Mouse (Mus musculus): ENCODE measurements around the gene Ccdc93. TPM values are rescaled to one million over a fixed set of nuclear protein-coding genes. Genes with fewer than 3 reads are reported as not detected.

The Ccdc93 gene
- polyA plus RNA-seq, 1 experiment from 2014 or later: 11.4 TPM

DNA sequence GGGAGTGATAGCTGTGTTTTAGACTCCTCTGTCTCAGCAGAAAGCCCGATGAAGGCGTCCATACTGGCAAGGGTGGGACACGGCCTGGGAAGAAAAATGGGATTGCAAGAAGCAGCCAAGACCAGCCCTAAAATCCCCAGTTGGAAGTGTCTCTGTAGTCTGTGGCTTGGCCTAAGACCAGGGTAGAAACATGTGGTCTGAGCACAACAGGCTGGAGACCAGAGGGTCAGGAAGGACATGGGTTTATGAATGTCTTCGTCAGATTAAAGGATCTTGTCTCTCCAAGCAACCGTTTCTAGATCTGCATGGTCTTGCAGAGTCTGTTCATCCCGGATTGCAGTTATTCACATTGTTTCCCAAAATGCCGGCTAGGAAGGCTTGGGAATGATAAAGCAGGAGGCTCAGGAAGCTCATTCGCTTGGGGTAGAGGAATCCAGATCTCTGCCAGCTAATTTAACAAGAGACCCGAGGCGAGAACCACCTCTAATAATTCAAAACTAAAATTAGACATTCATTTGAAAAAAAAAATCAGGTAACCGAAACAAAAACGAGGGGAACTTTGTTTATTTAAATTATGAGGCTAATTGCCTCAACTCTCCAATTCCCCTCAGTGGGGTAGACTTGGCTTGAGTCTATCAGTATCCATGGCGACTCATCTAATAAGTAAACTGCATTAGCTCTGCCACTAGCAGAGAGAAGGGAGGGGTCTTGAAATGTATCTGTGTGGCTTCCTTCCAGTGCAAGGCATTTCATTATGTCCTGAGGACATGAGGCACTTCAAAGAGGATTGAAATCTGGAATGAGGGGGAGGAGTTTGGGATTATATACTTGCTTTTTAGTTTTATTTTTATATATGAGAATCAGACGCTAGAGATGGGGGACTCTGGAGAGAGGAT lies 31.6 kb upstream of the Ccdc93 start:
- Histone ChIP-seq H3K9me3 (no peaks in the 10 kb centered on the region), H3K27me3 (no peaks in the 10 kb centered on the region), H3K36me3 (no peaks in the 10 kb centered on the region), H3K27ac (0 out of 2 replicates have a peak overlapping the region, but pooled peaks have one; percentile 9), H3K9ac (replicated peaks) (no peak overlapping the region), H3K4me2 (replicated peaks) (no peak overlapping the region), H3K4me1 (replicated peaks) (peaks cover 22% of the 10 kb centered on the region), H3K4me3 (replicated peaks) (no peak overlapping the region)
- peak; percentile 77 for ATAC-seq
- WGBS: 65% methylated on average over 14 of the region's 14 CpGs

DNA sequence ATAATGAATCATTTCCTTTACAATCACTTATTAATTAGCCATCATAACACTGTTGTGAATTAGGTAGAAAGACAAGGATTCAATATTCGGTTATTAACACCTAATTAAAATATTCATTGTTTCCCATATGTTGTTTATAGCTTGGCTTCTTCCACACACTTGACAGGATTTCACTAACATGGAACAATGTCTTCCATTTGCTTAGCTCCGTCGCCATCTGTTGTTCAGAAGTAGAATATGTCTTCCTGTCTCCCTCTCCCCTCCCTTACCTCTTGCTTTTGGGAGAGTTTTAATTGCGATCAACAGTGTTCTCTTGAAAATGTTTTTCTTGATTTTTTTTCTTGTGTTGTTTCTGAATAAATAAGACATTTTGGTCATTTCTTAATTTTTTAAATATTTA lies 30.6 kb upstream of the Ccdc93 start:
- peaks cover 16% of the 10 kb centered on the region for H3K4me1 ChIP-seq (replicated peaks)
- no peak overlapping the region for H3K4me3 ChIP-seq (replicated peaks)
- no peak overlapping the region for H3K4me2 ChIP-seq (replicated peaks)
- H3K27ac ChIP-seq: no peak overlapping the region
- H3K27me3 ChIP-seq: no peaks in the 10 kb centered on the region
- WGBS: 26% methylated on average over 4 of the region's 4 CpGs
- no peaks in the 10 kb centered on the region for H3K36me3 ChIP-seq
- no peaks in the 10 kb centered on the region for H3K9me3 ChIP-seq
- H3K9ac ChIP-seq (replicated peaks): no peak overlapping the region
- peak; percentile 62; the same call in 1 of the 2 replicates for ATAC-seq

GRCm38 (mm10) chr1:121419084-121419483 lies 11.8 kb upstream of the Ccdc93 start:
- no peaks in the 10 kb centered on the region for H3K4me1 ChIP-seq (replicated peaks)
- WGBS: 28% methylated on average over 4 of the region's 4 CpGs
- no peak overlapping the region for H3K4me2 ChIP-seq (replicated peaks)
- no peak overlapping the region for H3K4me3 ChIP-seq (replicated peaks)
- no peak overlapping the region for H3K9ac ChIP-seq (replicated peaks)
- H3K27ac ChIP-seq: no peak overlapping the region
- H3K27me3 ChIP-seq: no peaks in the 10 kb centered on the region
- ATAC-seq: no peak
- H3K9me3 ChIP-seq: no peaks in the 10 kb centered on the region
- no peaks in the 10 kb centered on the region for H3K36me3 ChIP-seq

DNA sequence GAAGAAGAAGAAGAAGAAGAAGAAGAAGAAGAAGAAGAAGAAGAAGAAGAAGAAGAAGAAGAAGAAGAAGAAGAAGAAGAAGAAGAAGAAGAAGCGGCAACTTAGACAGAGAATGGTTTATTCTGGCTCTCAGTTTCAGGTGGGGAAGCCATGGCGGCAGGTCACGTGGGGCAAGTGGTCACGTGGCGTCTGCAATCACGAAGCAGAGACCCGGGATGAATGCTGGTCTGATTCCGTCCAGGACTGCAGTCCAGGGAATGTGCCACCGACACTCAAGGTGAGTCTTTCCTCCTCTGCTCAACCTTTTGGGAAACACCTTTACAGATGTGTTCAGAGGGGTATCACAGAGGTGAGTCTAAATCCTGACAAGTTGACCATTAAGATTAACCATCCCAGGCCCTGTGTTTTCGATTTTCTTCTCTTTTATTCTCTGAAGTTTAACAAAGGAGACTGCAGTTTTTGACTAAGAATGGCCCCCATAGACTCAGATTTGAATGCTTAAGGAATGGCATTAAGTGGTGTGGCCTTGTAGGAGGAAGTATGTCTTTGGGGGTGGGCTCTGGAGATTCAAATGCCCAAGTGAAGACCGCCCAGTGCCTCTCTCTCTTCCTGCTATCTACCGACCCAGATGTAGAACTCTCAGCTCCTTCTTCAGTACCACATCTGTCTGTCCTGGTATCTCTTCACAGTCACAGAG lies 11.1 kb upstream of the Ccdc93 start:
- Histone ChIP-seq H3K9ac (replicated peaks) (no peak overlapping the region), H3K9me3 (no peaks in the 10 kb centered on the region), H3K27me3 (no peaks in the 10 kb centered on the region), H3K4me3 (replicated peaks) (no peak overlapping the region), H3K4me2 (replicated peaks) (no peak overlapping the region), H3K4me1 (replicated peaks) (no peaks in the 10 kb centered on the region), H3K27ac (no peak overlapping the region), H3K36me3 (no peaks in the 10 kb centered on the region)
- WGBS: 89% methylated on average over 12 of the region's 12 CpGs
- no peak for ATAC-seq

DNA sequence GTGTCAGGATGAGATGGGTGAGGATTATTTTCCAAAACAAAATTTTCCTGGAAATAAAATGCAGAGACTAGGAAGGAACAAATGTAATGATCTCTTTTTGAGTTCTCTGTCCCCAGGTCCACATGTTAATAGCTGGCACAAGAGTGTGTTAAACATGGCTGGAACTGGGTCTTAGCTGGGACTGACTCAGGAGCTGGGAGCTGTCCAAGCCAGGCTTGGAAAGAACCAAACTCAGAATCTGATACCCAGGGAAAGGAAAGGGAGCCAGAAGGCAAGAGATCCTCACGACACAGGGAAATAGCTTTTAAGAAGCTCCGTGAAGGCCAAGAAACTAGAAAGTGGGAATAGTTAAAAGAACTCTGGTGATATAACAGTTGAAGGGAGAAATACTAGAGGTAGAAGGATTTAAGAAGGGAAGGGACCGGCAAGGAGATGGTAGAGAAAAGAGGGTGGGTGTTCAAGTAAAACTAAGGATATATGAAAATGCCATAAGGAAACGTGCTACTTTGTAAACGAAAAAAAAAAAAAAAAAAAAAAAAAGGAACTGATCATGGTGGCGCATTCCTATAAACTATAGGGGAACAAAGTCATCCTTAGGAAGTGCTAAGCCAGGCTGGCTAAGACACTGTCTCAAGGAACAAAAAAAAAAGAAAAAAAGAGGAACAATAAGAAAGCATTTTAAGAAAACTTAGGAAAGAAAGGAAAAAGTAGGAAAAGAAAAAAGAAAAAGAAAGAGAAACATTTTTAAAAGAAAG lies 489 bp upstream of the Ccdc93 start:
- 22% methylated on average over 6 of the region's 6 CpGs for WGBS
- Histone ChIP-seq H3K27ac (no peak overlapping the region), H3K9ac (replicated peaks) (0 out of 2 replicates have a peak overlapping the region, but pooled peaks have one; percentile 46), H3K4me2 (replicated peaks) (peak overlapping the region; percentile 98), H3K27me3 (no peaks in the 10 kb centered on the region), H3K4me1 (replicated peaks) (peaks cover 25% of the 10 kb centered on the region), H3K36me3 (no peaks in the 10 kb centered on the region), H3K9me3 (no peaks in the 10 kb centered on the region), H3K4me3 (replicated peaks) (peak overlapping the region; percentile 73)
- no peak; the same call in 1 of the 2 replicates for ATAC-seq

DNA sequence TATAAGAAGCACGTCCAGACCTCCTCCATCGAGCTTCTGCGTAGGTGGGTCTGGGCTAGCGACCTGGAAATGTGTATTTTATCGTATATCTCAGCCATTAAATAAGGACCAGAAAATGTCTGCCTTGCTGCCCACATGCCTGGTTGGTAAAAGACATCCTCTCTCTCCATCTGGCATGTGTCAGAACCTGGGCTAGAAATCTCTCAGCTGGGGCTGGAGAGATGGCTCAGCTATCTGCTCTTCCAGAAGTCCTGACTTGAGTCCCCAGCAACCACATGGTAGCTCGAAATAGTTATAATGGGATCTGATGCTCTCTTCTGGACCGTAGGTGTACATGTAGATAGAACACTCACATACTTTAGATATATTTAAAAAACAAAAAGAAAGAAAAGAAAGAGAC lies 5.1 kb downstream of the Ccdc93 start:
- H3K27ac ChIP-seq: no peak overlapping the region
- no peaks in the 10 kb centered on the region for H3K9me3 ChIP-seq
- no peak overlapping the region for H3K4me3 ChIP-seq (replicated peaks)
- H3K36me3 ChIP-seq: peaks cover 39% of the 10 kb centered on the region
- no peaks in the 10 kb centered on the region for H3K27me3 ChIP-seq
- H3K4me1 ChIP-seq (replicated peaks): peaks cover 19% of the 10 kb centered on the region
- ATAC-seq: no peak
- no peak overlapping the region for H3K9ac ChIP-seq (replicated peaks)
- no peak overlapping the region for H3K4me2 ChIP-seq (replicated peaks)
- WGBS: 94% methylated on average over 7 of the region's 7 CpGs

GRCm38 (mm10) chr1:121440535-121441381 lies 9.9 kb downstream of the Ccdc93 start:
- H3K9ac ChIP-seq (replicated peaks): no peak overlapping the region
- 66% methylated on average over 13 of the region's 13 CpGs for WGBS
- H3K9me3 ChIP-seq: no peaks in the 10 kb centered on the region
- H3K27me3 ChIP-seq: no peaks in the 10 kb centered on the region
- ATAC-seq: peak; percentile 78
- H3K27ac ChIP-seq: no peak overlapping the region
- no peaks in the 10 kb centered on the region for H3K4me1 ChIP-seq (replicated peaks)
- no peak overlapping the region for H3K4me3 ChIP-seq (replicated peaks)
- H3K36me3 ChIP-seq: peaks cover 71% of the 10 kb centered on the region
- no peak overlapping the region for H3K4me2 ChIP-seq (replicated peaks)

DNA sequence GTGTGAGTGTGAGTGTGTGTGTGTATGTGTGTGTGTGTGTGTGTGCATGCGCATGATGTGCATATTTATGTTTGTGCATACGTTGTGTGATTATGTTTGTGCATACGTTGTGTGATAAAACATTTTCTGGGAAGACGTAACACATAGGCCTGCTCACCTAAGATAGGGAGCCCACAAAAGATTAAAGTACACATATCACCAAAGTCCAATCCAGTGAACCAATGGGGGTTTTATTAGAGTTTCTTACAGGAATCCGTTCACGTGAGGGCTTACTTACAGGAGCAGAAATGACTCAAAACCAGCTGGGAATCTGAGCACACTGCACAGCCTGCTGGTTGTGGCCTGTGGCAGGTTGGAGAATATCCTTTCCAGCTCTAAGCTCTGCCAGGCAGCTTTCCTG lies 13.3 kb downstream of the Ccdc93 start:
- Histone ChIP-seq H3K27me3 (no peaks in the 10 kb centered on the region), H3K9ac (replicated peaks) (no peak overlapping the region), H3K36me3 (peaks cover 82% of the 10 kb centered on the region), H3K4me1 (replicated peaks) (no peaks in the 10 kb centered on the region), H3K4me2 (replicated peaks) (no peak overlapping the region), H3K27ac (no peak overlapping the region), H3K4me3 (replicated peaks) (no peak overlapping the region), H3K9me3 (no peaks in the 10 kb centered on the region)
- ATAC-seq: no peak
- WGBS: 96% methylated on average over 6 of the region's 6 CpGs

- H3K27ac ChIP-seq: no peak overlapping the region
- ATAC-seq: no peak
- H3K4me2 ChIP-seq (replicated peaks): no peak overlapping the region
- H3K4me3 ChIP-seq (replicated peaks): no peak overlapping the region
- peaks cover 4% of the 10 kb centered on the region; the same call in 1 of the 2 replicates for H3K4me1 ChIP-seq (replicated peaks)
- 92% methylated on average over 10 of the region's 10 CpGs for WGBS
- H3K27me3 ChIP-seq: no peaks in the 10 kb centered on the region
- H3K36me3 ChIP-seq: peaks cover 73% of the 10 kb centered on the region
- H3K9me3 ChIP-seq: no peaks in the 10 kb centered on the region
- H3K9ac ChIP-seq (replicated peaks): no peak overlapping the region
These were observed 16.4 kb downstream of the Ccdc93 start for GRCm38 (mm10) chr1:121447216-121447615.

- Histone ChIP-seq H3K27me3 (no peaks in the 10 kb centered on the region), H3K27ac (no peak overlapping the region), H3K4me1 (replicated peaks) (peaks cover 10% of the 10 kb centered on the region; the same call in 1 of the 2 replicates), H3K4me2 (replicated peaks) (no peak overlapping the region), H3K36me3 (peaks cover 65% of the 10 kb centered on the region), H3K9ac (replicated peaks) (no peak overlapping the region), H3K4me3 (replicated peaks) (no peak overlapping the region), H3K9me3 (no peaks in the 10 kb centered on the region)
- WGBS: 90% methylated on average over 19 of the region's 19 CpGs
- no peak for ATAC-seq
These were observed 17.3 kb downstream of the Ccdc93 start for GRCm38 (mm10) chr1:121448166-121448565.

- no peak overlapping the region for H3K4me3 ChIP-seq (replicated peaks)
- ATAC-seq: no peak
- peaks cover 10% of the 10 kb centered on the region; the same call in 1 of the 2 replicates for H3K4me1 ChIP-seq (replicated peaks)
- H3K27me3 ChIP-seq: no peaks in the 10 kb centered on the region
- H3K27ac ChIP-seq: no peak overlapping the region
- H3K4me2 ChIP-seq (replicated peaks): no peak overlapping the region
- WGBS: 83% methylated on average over 7 of the region's 7 CpGs
- H3K9ac ChIP-seq (replicated peaks): no peak overlapping the region
- H3K36me3 ChIP-seq: peaks cover 43% of the 10 kb centered on the region
- H3K9me3 ChIP-seq: no peaks in the 10 kb centered on the region
These were observed 20.2 kb downstream of the Ccdc93 start for GRCm38 (mm10) chr1:121451009-121451408.
